Mouse (Mus musculus) brain, embryonic 14.5 days (tissue): ENCODE data around the gene Irf5. TPM values are rescaled to one million over a fixed set of nuclear protein-coding genes. Genes with fewer than 3 reads are reported as not detected.

Experiments used
- DNase-seq: peaks from one replicate; pipeline ENCODE4 v3.0.0-alpha.2; 2011; ENCODE audit warnings: low read depth
- CTCF ChIP-seq: fragments of 200-500 bp; IDR thresholded peaks from 2 replicates; pipeline ENCODE4 v1.5.1; 2012; ENCODE audit warnings: inconsistent platforms, mild to moderate bottlenecking, moderate library complexity, borderline replicate concordance; ENCODE audit not compliant: insufficient read depth, insufficient read length; ENCODE audit errors: extremely low read depth
- POLR2A ChIP-seq: fragments of 200-500 bp; IDR thresholded peaks from 2 replicates; pipeline ENCODE4 v1.6.1; 2012; ENCODE audit warnings: mild to moderate bottlenecking, inconsistent platforms, borderline replicate concordance; ENCODE audit not compliant: poor library complexity, insufficient read depth, insufficient read length, severe bottlenecking; ENCODE audit errors: extremely low read depth
- polyA plus RNA-seq: library from polyadenylated mRNA; depleted of rRNA; stranded (reverse); fragments of >200 nt; gene quantifications from 2 replicates; pipeline ENCODE4 v1.2.3, GENCODE M21; 2012

Irf5 gene
- polyA plus RNA-seq, 1 experiment = 1.9 TPM

DNA sequence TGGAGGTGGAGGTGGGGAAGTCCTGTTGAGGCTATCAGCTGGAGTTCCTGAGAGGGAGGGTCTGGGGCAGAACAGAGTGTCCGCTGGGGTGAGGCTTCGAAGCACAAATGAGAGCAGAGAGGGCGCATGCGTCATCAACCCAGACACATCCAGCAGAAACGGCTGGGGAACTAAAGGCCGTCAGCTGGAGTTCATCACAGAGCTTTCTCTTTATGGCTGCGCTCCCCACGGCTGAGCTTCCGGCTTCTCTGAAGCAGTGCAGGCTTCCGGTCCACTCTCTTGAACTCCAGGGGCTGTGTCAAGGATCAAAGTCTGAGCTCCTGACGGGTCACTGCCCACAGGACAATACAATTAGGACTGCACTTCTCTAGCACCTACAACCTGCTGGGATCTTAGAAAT, 13.1 kb upstream of the Irf5 start:
- peak; percentile 75 for DNase-seq
- no peak for TF ChIP-seq CTCF
- no peak for TF ChIP-seq POLR2A

DNA sequence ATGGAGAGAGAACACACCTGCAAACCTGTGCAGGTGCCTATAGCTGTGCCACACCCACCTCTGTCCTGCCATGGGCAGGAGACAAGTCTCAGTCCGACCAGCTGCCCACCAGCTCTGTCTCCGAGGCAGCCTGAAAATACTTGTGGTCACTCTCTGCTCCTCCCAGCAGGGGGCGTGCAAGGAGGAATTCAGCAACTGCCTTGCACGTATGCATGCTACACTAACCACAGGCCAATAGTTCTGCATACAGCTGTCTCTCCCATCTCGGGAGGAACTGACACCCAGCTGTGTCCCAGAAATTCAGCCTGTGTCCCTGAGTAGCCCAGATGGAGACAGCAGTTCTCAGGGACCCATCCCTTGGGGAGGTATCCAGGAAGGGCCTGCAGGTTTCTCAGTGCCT, 9.3 kb upstream of the Irf5 start:
- peak; percentile 54 for DNase-seq
- no peak for TF ChIP-seq POLR2A
- TF ChIP-seq CTCF = peak; percentile 73

DNA sequence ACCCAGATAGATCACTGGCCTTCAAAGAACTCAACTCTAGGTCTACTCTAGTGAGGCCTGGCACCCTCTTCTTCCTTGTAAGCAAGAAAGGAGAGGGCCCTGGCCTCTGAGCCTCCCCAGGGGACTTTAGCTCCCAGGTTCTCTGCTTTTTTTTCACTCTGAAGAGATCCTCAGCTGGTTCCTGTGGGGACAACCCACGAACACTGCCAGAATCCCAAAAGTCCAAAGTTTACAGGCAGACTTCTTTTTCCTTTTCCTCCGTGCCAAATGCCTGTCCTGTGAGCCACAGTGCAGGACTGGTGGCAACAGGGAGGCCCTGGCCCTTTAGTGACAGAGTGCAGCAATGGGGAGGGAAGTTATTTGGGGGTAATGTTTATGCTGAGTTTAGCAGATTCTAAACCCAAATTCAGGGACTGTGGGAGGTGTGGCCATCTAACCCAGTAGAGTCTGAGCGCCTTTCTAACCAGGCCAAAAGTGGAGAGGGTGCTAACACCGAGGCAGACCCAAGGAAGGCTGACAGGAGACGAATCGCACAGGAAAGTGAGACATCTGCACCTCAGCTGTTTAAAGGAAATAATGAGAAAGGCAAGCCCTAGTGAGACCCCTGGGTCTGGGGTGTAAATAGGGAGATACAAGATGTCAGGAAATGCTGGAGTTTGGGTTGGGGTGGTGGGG, 3.7 kb upstream of the Irf5 start:
- no peak for DNase-seq
- no peak for TF ChIP-seq POLR2A
- no peak for TF ChIP-seq CTCF

DNA sequence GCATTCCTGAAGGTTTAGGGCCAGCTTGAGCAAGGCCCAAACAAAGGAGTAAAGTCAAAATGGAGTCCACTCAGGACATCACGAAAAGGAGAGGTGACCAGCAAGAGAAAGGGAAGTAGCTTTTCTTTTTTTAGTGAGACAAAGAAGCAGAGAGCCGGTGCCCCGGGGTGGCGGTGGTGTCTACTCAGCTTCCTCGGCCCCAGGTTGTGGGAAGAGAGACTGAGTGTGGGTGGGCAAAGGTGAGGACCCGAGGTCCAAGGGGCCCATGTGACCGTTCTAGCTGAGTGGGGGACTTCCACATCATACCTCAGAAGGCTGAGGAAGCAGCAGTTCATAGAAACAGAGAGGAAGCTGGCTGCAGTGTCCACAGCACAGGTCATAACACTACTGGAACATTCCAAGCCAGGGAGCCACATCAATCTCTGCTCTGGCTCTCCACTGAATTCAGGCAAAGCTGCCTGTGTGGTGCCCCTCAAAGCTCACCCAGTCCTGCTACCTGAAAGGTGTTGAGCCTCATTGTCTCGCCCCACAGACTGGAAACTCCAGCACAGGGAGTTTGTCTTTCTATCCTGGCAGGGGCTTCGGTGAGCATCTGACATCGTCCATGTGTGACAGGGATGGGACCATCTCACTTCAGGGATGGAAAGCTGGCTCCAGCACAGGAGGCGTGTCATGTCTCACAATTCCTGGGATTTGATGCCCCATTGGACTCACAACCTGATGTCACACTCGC, 3.0 kb upstream of the Irf5 start:
- DNase-seq = no peak
- TF ChIP-seq CTCF (no peak), POLR2A (no peak)

DNA sequence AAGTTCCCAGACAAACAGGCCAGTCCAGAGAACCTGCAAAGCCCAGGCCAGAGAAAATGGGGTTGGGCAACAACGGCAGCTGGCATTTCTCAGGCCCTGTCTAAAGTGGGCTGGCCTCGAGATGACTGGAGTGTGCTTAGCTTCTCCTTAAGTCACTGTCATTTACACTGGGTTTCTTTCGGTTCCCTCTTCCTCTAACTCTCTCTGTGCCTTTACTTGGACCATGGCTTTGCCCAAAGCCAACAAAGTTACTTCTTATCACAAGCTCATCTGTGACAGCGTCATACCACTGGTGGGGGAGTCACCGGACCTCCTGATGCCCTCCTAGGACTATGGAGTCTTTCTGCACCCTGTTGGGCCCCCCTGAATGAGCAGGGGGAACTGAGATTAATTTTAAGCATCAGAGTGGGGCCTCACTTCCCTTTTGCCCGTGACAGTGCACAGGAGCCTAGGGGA, 2.4 kb upstream of the Irf5 start:
- no peak for TF ChIP-seq POLR2A
- TF ChIP-seq CTCF = no peak
- no peak for DNase-seq

DNA sequence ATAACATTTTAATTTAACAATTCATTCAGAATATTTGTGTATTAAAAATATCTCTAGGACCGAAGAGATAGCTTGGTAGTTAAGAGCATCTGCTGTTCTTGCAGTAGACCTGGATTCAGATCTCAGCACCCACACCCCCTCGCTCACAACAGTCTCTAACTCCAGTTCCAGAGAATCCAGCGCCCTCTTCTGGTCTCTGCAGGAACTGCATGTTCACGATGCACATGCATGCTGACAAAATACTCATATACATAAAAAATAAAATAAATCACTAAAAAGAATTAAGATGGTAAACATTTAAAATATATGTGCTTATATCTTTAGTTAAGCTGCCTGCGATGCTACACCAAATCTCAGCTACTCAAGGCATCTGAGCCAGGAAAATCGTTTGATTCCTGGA, 1.2 kb upstream of the Irf5 start:
- TF ChIP-seq CTCF = peak; percentile 50; the same call in 1 of the 2 replicates
- no peak for TF ChIP-seq POLR2A
- no peak for DNase-seq

DNA sequence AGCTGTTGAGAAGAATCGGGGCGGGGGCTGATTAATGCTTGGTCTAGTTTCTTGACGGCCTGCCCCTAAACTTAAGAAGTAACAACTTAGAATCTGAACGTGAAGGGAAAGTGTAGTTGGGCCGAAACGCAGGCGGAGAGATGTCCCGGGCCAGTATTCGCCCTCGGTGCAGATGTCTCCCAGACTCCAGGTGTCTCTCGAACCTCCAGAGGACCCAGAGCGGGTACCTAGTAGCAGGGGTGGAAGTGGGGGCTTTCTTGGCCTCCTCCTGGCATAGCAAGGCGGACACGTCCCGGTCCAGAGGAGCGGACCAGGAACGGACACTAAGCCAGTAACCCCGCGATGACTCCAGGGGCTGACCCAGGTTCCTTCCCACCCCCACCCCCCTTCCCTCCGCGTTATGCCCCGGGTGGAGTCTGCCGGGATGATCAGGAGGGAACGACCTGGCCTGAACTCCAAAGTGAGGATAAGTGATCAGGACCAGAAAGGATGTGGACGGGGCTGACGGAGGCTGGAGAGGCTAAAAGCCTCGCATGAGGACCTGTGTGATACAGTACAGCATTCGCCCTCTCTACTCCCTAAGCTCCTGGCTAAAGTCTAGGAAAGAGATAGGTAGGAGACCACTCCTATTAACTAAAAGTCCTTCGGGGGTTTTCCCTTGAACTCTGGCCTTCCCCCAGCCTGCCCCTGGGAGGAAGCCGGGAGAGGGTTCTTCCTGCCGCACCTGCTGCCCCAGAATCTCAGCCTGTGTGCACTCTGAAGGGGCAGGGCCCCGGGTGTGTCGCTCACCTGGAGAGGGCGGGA, 1.1 kb downstream of the Irf5 start:
- TF ChIP-seq CTCF (no peak), POLR2A (no peak)
- DNase-seq = no peak

DNA sequence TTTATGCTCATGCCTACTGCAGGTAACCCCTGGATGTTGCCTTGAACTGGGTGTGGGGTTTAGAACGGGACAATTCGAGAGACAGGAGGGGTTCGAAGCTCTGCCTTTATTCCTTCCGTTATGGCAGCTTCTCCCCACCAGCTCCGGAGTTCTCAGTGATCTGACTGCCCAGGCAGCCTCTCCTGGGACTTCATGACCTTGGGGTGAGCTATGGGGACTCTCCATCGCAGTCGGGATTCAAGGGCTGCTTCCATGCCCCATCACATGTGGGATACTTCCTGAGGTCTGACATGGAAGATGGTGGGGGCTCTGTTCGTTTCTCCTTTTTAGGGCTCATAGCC, 1.7 kb downstream of the Irf5 start:
- TF ChIP-seq CTCF (no peak), POLR2A (no peak)
- DNase-seq = no peak

DNA sequence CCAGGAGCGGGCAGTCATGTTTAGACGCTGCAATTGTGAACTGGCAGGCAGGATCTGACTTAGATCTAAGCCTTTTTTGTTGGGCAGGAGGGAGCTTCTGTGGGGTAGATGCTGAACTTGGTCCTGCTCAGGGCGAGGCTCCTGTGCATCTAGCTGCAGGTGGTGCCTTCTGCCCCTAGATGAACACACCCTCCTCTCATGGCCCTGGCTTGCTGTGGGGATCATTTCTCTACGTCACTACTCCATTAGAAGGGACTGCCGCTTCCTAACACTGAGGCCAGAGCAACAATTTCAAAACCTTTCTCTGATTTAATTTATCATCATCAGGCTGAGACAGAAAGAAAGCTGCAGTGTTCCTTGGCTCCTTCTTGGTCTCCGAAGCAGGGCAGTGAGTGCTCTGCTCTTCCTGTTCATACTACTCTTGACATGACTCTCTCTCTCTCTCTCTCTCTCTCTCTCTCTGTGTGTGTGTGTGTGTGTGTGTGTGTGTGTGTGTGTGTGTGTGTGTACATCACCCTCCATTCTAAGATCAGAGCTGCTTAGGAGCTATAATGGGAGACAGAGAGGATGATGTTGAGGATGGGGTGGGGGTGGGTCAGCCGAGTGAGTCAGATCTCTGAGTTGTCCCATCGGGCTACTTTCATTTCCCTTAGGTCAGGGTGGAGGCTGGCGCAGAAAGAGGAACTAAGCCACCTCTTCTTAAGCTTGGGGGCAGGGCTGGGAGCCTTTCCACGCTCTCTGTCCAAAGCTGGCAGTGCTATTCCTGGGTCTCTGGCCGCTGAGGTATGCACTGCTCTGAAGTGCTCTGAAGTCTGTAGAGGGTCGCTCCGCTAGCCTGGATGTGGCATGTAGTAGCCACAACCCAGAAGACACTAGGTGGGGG, 2.4 kb downstream of the Irf5 start:
- TF ChIP-seq POLR2A = no peak
- TF ChIP-seq CTCF = no peak
- no peak for DNase-seq

DNA sequence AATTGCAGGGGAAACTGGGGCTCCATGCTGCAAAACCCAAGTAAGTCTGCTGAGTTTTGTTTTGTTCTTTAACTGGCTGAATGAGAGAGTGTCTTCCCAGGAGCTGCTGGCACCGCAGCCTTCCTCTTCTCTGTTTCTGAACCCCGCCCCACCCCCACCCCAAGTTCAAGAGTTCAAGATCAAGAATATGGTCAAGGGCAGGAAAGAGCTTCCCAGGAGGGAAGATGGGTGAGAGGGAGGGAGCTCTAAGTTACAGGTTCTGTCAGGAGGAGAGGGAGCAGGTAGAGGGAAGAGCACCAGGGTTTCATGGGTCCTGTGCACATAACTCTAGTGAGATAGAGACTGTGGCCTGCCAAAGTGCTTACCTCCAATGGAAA, 3.0 kb downstream of the Irf5 start:
- TF ChIP-seq CTCF (no peak), POLR2A (no peak)
- no peak for DNase-seq

DNA sequence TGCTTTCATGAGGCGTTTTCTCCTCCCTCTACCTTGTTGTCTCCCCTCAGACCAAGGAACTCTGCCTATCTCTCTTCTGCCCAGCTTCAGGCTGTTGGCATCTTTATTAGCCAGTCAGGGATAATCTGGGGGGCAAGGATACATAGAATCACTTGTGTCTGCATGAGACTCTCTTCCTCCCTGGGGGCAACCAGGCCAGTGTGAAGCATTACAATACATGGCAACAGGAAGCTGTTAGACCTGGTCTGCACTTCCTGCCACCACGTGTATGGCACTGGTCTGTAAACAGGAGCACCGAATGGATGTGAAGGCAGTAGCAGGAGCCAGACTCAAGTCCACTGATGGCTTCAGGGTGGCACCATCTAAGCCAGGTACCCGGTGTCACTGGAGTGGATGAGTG, 3.6 kb downstream of the Irf5 start:
- no peak for TF ChIP-seq CTCF
- DNase-seq = no peak

DNA sequence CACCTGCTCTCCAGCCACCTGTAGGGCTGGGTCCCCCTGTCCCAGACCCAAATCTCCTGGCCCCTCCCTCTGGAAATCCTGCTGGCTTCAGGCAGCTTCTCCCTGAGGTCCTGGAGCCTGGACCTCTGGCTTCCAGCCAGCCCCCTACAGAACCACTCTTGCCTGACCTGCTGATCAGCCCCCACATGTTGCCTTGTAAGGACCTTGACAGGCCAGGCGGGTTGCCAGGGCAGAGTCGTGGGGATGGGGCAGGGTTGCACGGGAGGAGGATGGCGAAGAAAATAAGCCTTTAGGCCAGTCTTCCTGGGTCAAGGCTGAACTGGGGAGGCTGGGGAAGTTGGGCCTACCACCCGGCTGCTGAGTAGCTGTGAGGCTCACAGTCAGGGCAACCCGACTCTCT, 8.9 kb downstream of the Irf5 start:
- no peak for TF ChIP-seq POLR2A
- TF ChIP-seq CTCF = no peak
- no peak for DNase-seq
